Mouse (Mus musculus) stomach, postnatal 0 days (tissue): ENCODE results near the gene Akna. TPM values are rescaled to one million over a fixed set of nuclear protein-coding genes. Genes with fewer than 3 reads are reported as not detected.

Experiments used
- ATAC-seq: fragments of 200-750 bp; cut with Nextera tagmentation; 2 replicates; pipeline ENCODE4 v1.8.0; 2017; ENCODE audit not compliant: low FRiP score, low TSS enrichment
- DNase-seq: peaks from one replicate; pipeline ENCODE4 v3.0.0-alpha.2; 2016; ENCODE audit warnings: low spot score
- H3K27ac ChIP-seq: fragments of 300-500 bp; sonication (generic); replicated peaks from 2 replicates; pipeline ENCODE4 v1.5.1; 2014; ENCODE audit warnings: mild to moderate bottlenecking, control low read depth
- H3K27me3 ChIP-seq: fragments of 300-500 bp; sonication (generic); 2 replicates; pipeline ENCODE4 v1.6.1; 2014; ENCODE audit warnings: low read length; ENCODE audit not compliant: control insufficient read depth, insufficient read depth
- H3K36me3 ChIP-seq: fragments of 300-500 bp; sonication (generic); 2 replicates; pipeline ENCODE4 v1.6.1; 2014; ENCODE audit warnings: low read length, mixed read lengths; ENCODE audit not compliant: control insufficient read depth, insufficient read depth
- H3K4me1 ChIP-seq: fragments of 300-500 bp; sonication (generic); replicated peaks from 2 replicates; pipeline ENCODE4 v1.6.1; 2014; ENCODE audit warnings: antibody characterized with exemption; ENCODE audit not compliant: control insufficient read depth, insufficient read depth
- H3K4me2 ChIP-seq: fragments of 300-500 bp; sonication (generic); replicated peaks from 2 replicates; pipeline ENCODE4 v1.6.1; 2014; ENCODE audit warnings: low read depth, mild to moderate bottlenecking, control low read depth, moderate library complexity
- H3K4me3 ChIP-seq: fragments of 300-500 bp; sonication (generic); 2 replicates; pipeline ENCODE4 v1.5.1; 2014; ENCODE audit warnings: low read depth, low read length, control low read depth
- H3K9ac ChIP-seq: fragments of 300-500 bp; sonication (generic); 2 replicates; pipeline ENCODE4 v1.6.1; 2014; ENCODE audit warnings: mild to moderate bottlenecking, low read length, control low read depth, mixed read lengths
- H3K9me3 ChIP-seq: fragments of 300-500 bp; sonication (generic); 2 replicates; pipeline ENCODE4 v1.6.1; 2016; ENCODE audit warnings: low read length; ENCODE audit not compliant: control insufficient read depth
- CTCF ChIP-seq: IDR thresholded peaks from 2 replicates; pipeline ENCODE4 v1.5.1; 2016; ENCODE audit warnings: antibody characterized with exemption, low read depth, mild to moderate bottlenecking, moderate library complexity
- EP300 ChIP-seq: optimal IDR thresholded peaks from 2 replicates; pipeline ENCODE3; 2016; ENCODE audit warnings: antibody characterized with exemption
- WGBS: fragments of 180-500 bp; shearing (Covaris S2); extraction: QIAGEN DNeasy Blood & Tissue Kit; methylation state at CpG from one replicate; pipeline ENCODE4 v1.1.7; 2014; 5-methylcytosine and 5-hydroxymethylcytosine counted together
- polyA plus RNA-seq: library from polyadenylated mRNA; unstranded; fragments of >200 nt; fragmentation: Nextera tagmentation; extraction: Ambion mirVana; gene quantifications from 2 replicates; pipeline ENCODE4 v1.2.1, GENCODE M21; 2015

Gene Akna
- polyA plus RNA-seq, 1 experiment from 2014 or later, result 2.0 TPM

- TF ChIP-seq CTCF, result no peak
- no peak for TF ChIP-seq EP300
- Histone ChIP-seq H3K4me2 (no peak overlapping the region), H3K27me3 (no peaks in the 10 kb centered on the region), H3K4me1 (no peaks in the 10 kb centered on the region), H3K4me3 (no peak overlapping the region), H3K9me3 (no peaks in the 10 kb centered on the region), H3K27ac (no peak overlapping the region), H3K36me3 (peaks cover 6% of the 10 kb centered on the region; the same call in 1 of the 2 replicates), H3K9ac (no peak overlapping the region)
- DNase-seq (no peak), ATAC-seq (no peak)
- 61% methylated on average over 12 of the region's 12 CpGs for WGBS
Measured at GRCm38 (mm10) chr4:63374331-63374730, 28.8 kb downstream of the Akna start.

- Histone ChIP-seq H3K27ac (no peak overlapping the region), H3K9me3 (no peaks in the 10 kb centered on the region), H3K4me3 (no peak overlapping the region), H3K27me3 (no peaks in the 10 kb centered on the region), H3K9ac (no peak overlapping the region), H3K4me2 (no peak overlapping the region), H3K36me3 (peaks cover 6% of the 10 kb centered on the region; the same call in 1 of the 2 replicates), H3K4me1 (no peaks in the 10 kb centered on the region)
- DNase-seq, result no peak
- WGBS, result 88% methylated on average over 8 of the region's 8 CpGs
- TF ChIP-seq CTCF (no peak), EP300 (no peak)
- ATAC-seq, result no peak
Measured at GRCm38 (mm10) chr4:63373404-63373803, 29.8 kb downstream of the Akna start.

GRCm38 (mm10) chr4:63371890-63372289, 31.3 kb downstream of the Akna start:
- peak; percentile 35 for DNase-seq
- Histone ChIP-seq H3K27me3 (no peaks in the 10 kb centered on the region), H3K4me1 (no peaks in the 10 kb centered on the region), H3K27ac (no peak overlapping the region), H3K4me3 (no peak overlapping the region), H3K9me3 (no peaks in the 10 kb centered on the region), H3K36me3 (0 out of 2 replicates have a peak, but pooled peaks cover 3% of the 10 kb centered on the region), H3K9ac (no peak overlapping the region), H3K4me2 (no peak overlapping the region)
- TF ChIP-seq CTCF, result peak; percentile 72
- TF ChIP-seq EP300, result no peak
- no peak for ATAC-seq
- 63% methylated on average over 3 of the region's 3 CpGs for WGBS

- Histone ChIP-seq H3K9ac (0 out of 2 replicates have a peak overlapping the region, but pooled peaks have one; percentile 13), H3K4me3 (no peak overlapping the region), H3K27me3 (no peaks in the 10 kb centered on the region), H3K4me2 (no peak overlapping the region), H3K4me1 (no peaks in the 10 kb centered on the region), H3K9me3 (no peaks in the 10 kb centered on the region), H3K27ac (no peak overlapping the region), H3K36me3 (0 out of 2 replicates have a peak, but pooled peaks cover 3% of the 10 kb centered on the region)
- ATAC-seq, result no peak
- DNase-seq, result no peak
- no peak for TF ChIP-seq EP300
- TF ChIP-seq CTCF, result no peak
- 49% methylated on average over 7 of the region's 7 CpGs for WGBS
Measured at GRCm38 (mm10) chr4:63370897-63371296, 32.3 kb downstream of the Akna start.

- DNase-seq (peak; percentile 85), ATAC-seq (peak; percentile 75)
- no peaks in the 10 kb centered on the region for H3K9me3 ChIP-seq
- H3K4me1 ChIP-seq, result no peaks in the 10 kb centered on the region
- WGBS, result 18% methylated on average over 4 of the region's 4 CpGs
- no peaks in the 10 kb centered on the region for H3K36me3 ChIP-seq
- H3K4me3 ChIP-seq, result no peak overlapping the region
- TF ChIP-seq CTCF, result peak; percentile 99
- TF ChIP-seq EP300, result no peak
- H3K9ac ChIP-seq, result no peak overlapping the region
- no peak overlapping the region for H3K27ac ChIP-seq
- no peak overlapping the region for H3K4me2 ChIP-seq
- H3K27me3 ChIP-seq, result no peaks in the 10 kb centered on the region
Measured at GRCm38 (mm10) chr4:63368577-63368976, 34.6 kb downstream of the Akna start.

GRCm38 (mm10) chr4:63362150-63362549, 41.0 kb downstream of the Akna start, which contains the start of gene Orm2:
TSS of gene Orm2 (plus strand) at chr4:63362449.
- Histone ChIP-seq H3K36me3 (no peaks in the 10 kb centered on the region), H3K9ac (no peak within 1 kb of the TSS), H3K4me1 (no peaks in the 10 kb centered on the region), H3K27ac (no peak within 1 kb of the TSS), H3K4me3 (no peak within 1 kb of the TSS), H3K27me3 (no peaks in the 10 kb centered on the region), H3K9me3 (no peaks in the 10 kb centered on the region), H3K4me2 (no peak within 1 kb of the TSS)
- WGBS, result 82% methylated on average over 5 of the region's 5 CpGs
- DNase-seq (no peak), ATAC-seq (no peak)
- TF ChIP-seq CTCF (no peak), EP300 (no peak)
